Mouse (Mus musculus): ENCODE data around the gene Retsat. TPM values are rescaled to one million over a fixed set of nuclear protein-coding genes. Genes with fewer than 3 reads are reported as not detected.

The Retsat gene
- total and polyA plus RNA-seq, 3 experiments = 12.6 to 25.6 (median 13.6) TPM

GRCm38 (mm10) chr6:72597083-72597874, 996 bp upstream of the Retsat start:
- no peak for TF ChIP-seq GATA1 (IDR thresholded peaks at IDR 0.05; ENCODE audit: borderline replicate concordance, low read length)
- TF ChIP-seq POLR2AphosphoS5 (IDR thresholded peaks at IDR 0.05; ENCODE audit: insufficient replicate concordance, low read depth, low read length) = no peak
- no peak for TF ChIP-seq GATA2 (IDR thresholded peaks at IDR 0.05; ENCODE audit: borderline replicate concordance, low read depth, low read length)
- TF ChIP-seq TAL1 (conservative IDR thresholded peaks at IDR 0.05; ENCODE audit: low read depth, low read length) = no peak
- TF ChIP-seq CTCF (IDR thresholded peaks at IDR 0.05; ENCODE audit: low read depth, low read length) = no peak
- H3K4me3 ChIP-seq (ENCODE audit: low read depth, low read length) = peak overlapping the region; percentile 81
- no peaks in the 10 kb centered on the region for H3K9me3 ChIP-seq (replicated peaks)
- H3K27me3 ChIP-seq (ENCODE audit: insufficient read depth, low read length) = no peaks in the 10 kb centered on the region
- H3K4me1 ChIP-seq (ENCODE audit: insufficient read depth, low read depth, low read length) = peaks cover 45% of the 10 kb centered on the region
- no peak for DNase-seq (ENCODE audit: low spot score)
- ATAC-seq (ENCODE audit: extremely low read depth, insufficient number of reproducible peaks, low FRiP score, poor library complexity, severe bottlenecking) = no peak
- H3K36me3 ChIP-seq (replicated peaks) = peaks cover 57% of the 10 kb centered on the region

DNA sequence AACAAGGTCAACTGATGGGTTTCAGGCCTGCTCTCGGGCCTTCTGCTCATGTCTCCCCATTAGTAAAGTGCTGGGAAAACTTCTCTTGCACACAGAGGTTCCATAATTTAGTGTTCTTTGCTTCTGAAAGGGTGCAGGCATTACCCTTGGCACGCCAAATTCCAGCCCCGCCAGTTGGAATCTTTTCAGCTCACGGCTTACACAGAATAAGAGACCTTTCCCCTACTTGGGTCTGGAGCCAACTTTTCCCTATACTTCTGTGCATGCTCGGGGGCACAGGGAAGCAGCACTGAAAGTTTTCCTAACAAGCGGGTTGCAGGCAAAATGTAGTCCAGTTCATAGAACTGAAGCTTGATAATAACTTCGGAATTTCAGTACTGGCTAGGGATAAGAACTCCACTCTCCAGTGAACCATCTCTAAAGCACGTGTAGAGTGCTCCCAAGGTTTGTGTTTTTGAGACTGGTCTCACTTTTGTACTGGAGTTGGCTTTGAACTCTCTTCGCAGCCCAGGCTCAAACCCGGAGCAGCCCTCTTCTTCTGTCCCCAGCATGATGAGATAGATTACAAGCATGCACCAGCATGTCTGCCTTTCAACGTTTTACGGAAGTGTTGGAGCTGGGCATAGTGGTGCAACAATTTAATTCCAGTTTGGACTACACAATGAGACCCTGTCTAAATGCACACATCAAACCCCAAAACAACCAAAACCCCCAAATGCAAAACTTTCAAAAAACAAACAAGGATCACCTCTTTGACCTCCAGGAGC, 699 bp downstream of the Retsat start:
- TF ChIP-seq GATA2 (IDR thresholded peaks at IDR 0.05; ENCODE audit: borderline replicate concordance, low read depth, low read length) = no peak
- TF ChIP-seq CTCF (IDR thresholded peaks at IDR 0.05; ENCODE audit: low read depth, low read length) = no peak
- no peak for TF ChIP-seq POLR2AphosphoS5 (IDR thresholded peaks at IDR 0.05; ENCODE audit: insufficient replicate concordance, low read depth, low read length)
- TF ChIP-seq GATA1 (IDR thresholded peaks at IDR 0.05; ENCODE audit: borderline replicate concordance, low read length) = no peak
- Histone ChIP-seq H3K4me3 (ENCODE audit: low read depth, low read length) (peak overlapping the region; percentile 81), H3K27me3 (ENCODE audit: insufficient read depth, low read length) (no peaks in the 10 kb centered on the region), H3K36me3 (replicated peaks) (peaks cover 61% of the 10 kb centered on the region), H3K4me1 (ENCODE audit: insufficient read depth, low read depth, low read length) (peaks cover 45% of the 10 kb centered on the region), H3K9me3 (replicated peaks) (no peaks in the 10 kb centered on the region)
- no peak for ATAC-seq (ENCODE audit: extremely low read depth, insufficient number of reproducible peaks, low FRiP score, poor library complexity, severe bottlenecking)
- DNase-seq (ENCODE audit: low spot score) = no peak

DNA sequence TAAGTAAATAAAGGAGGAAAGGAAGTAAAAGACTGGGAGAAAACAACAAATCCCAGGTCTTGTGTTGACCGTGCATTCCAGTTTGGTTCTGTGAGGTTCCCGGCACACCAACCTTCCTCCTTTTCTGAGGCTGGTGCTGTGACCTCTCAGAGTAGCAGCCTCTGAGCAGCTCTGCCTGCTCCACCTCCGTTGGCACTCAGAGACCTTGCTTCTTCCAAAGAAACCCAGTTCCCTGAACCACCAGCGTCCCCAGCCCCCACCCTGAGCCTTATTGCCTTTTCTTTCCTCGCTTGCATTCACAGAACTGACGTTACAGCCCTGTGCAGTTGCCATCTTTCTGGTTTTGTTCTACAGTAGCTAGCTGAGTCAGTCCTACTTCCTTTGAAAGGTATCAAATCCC, 1.9 kb downstream of the Retsat start:
- Histone ChIP-seq H3K4me1 (ENCODE audit: insufficient read depth, low read depth, low read length) (peaks cover 45% of the 10 kb centered on the region), H3K36me3 (replicated peaks) (peaks cover 62% of the 10 kb centered on the region), H3K27me3 (ENCODE audit: insufficient read depth, low read length) (no peaks in the 10 kb centered on the region), H3K4me3 (ENCODE audit: low read depth, low read length) (no peak overlapping the region), H3K9me3 (replicated peaks) (no peaks in the 10 kb centered on the region)
- DNase-seq (ENCODE audit: low spot score) (no peak), ATAC-seq (ENCODE audit: extremely low read depth, insufficient number of reproducible peaks, low FRiP score, poor library complexity, severe bottlenecking) (no peak)
- TF ChIP-seq GATA1 (IDR thresholded peaks at IDR 0.05; ENCODE audit: borderline replicate concordance, low read length) (no peak), TAL1 (conservative IDR thresholded peaks at IDR 0.05; ENCODE audit: low read depth, low read length) (no peak), CTCF (IDR thresholded peaks at IDR 0.05; ENCODE audit: low read depth, low read length) (no peak), POLR2AphosphoS5 (IDR thresholded peaks at IDR 0.05; ENCODE audit: insufficient replicate concordance, low read depth, low read length) (no peak), GATA2 (IDR thresholded peaks at IDR 0.05; ENCODE audit: borderline replicate concordance, low read depth, low read length) (no peak)

DNA sequence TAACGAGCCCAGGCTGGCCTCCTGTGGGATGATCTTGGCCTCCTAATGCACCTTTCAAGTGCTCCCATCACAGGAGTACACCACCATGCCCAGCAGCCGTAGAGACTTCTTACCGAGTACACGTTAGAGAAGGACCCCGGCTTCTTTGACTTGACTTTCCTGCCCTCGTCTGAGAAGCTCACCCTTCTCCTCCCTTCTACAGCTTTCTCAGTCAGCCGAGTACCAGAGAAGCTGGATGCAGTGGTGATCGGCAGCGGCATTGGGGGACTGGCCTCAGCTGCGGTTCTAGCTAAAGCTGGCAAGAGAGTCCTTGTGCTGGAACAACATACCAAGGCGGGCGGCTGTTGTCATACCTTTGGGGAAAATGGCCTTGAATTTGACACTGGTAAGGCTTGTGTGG, 2.5 kb downstream of the Retsat start:
- no peak overlapping the region for H3K4me3 ChIP-seq (ENCODE audit: low read depth, low read length)
- H3K9me3 ChIP-seq (replicated peaks) = no peaks in the 10 kb centered on the region
- DNase-seq (ENCODE audit: low spot score) = no peak
- no peaks in the 10 kb centered on the region for H3K27me3 ChIP-seq (ENCODE audit: insufficient read depth, low read length)
- TF ChIP-seq TAL1 (conservative IDR thresholded peaks at IDR 0.05; ENCODE audit: low read depth, low read length) = no peak
- no peak for TF ChIP-seq GATA1 (IDR thresholded peaks at IDR 0.05; ENCODE audit: borderline replicate concordance, low read length)
- no peak for TF ChIP-seq POLR2AphosphoS5 (IDR thresholded peaks at IDR 0.05; ENCODE audit: insufficient replicate concordance, low read depth, low read length)
- TF ChIP-seq CTCF (IDR thresholded peaks at IDR 0.05; ENCODE audit: low read depth, low read length) = no peak
- TF ChIP-seq GATA2 (IDR thresholded peaks at IDR 0.05; ENCODE audit: borderline replicate concordance, low read depth, low read length) = no peak
- no peak for ATAC-seq (ENCODE audit: extremely low read depth, insufficient number of reproducible peaks, low FRiP score, poor library complexity, severe bottlenecking)
- peaks cover 45% of the 10 kb centered on the region for H3K4me1 ChIP-seq (ENCODE audit: insufficient read depth, low read depth, low read length)
- H3K36me3 ChIP-seq (replicated peaks) = peaks cover 63% of the 10 kb centered on the region

DNA sequence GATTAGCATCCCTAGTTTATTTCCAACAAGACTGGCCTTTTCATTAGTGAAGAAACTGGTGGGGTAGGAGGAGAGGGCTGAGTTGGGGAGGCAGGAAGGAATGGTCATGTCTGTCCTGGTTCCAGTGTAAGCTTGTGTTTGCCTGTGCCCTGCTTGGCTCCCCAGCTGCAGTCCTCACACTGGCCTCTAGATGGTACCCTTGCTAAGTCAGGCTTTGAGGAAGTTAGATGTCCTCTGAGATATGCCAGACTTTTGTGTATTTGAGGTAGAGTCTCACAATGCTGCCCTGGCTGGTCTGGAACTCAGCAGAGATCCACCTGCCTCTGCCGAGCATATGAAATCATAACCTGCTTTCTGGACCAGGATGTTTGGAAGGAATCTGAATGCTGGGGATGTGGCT, 3.5 kb downstream of the Retsat start:
- peaks cover 42% of the 10 kb centered on the region for H3K4me1 ChIP-seq (ENCODE audit: insufficient read depth, low read depth, low read length)
- H3K36me3 ChIP-seq (replicated peaks) = peaks cover 68% of the 10 kb centered on the region
- peak; percentile 52 for DNase-seq (ENCODE audit: low spot score)

DNA sequence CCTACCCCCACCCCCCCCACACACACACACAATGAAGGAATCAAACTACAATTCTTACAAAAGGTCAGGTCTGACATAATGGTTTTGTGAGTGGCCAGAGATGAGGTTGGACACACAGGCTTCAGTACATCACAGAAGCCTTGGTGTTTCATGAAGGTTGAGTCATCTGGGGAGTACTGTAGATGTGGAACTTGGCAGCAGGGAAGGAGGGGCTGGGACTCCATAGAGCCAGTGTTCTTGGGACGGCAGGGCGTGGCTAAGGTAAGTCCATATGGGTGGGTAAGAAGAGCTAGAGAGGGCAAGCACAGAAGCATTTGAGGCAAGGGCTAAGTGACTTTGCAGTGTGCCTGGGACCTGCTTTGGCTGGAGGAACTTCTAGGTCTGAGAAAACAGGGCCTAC, 5.8 kb downstream of the Retsat start:
- H3K4me3 ChIP-seq (ENCODE audit: low read depth, low read length) = no peak overlapping the region
- TF ChIP-seq TAL1 (conservative IDR thresholded peaks at IDR 0.05; ENCODE audit: low read depth, low read length) (no peak), GATA2 (IDR thresholded peaks at IDR 0.05; ENCODE audit: borderline replicate concordance, low read depth, low read length) (no peak), CTCF (IDR thresholded peaks at IDR 0.05; ENCODE audit: low read depth, low read length) (no peak)
- no peaks in the 10 kb centered on the region for H3K9me3 ChIP-seq (replicated peaks)
- H3K36me3 ChIP-seq (replicated peaks) = peaks cover 88% of the 10 kb centered on the region
- DNase-seq (ENCODE audit: low spot score) (no peak), ATAC-seq (ENCODE audit: extremely low read depth, insufficient number of reproducible peaks, low FRiP score, poor library complexity, severe bottlenecking) (no peak)
- H3K27me3 ChIP-seq (ENCODE audit: insufficient read depth, low read length) = no peaks in the 10 kb centered on the region
- peaks cover 28% of the 10 kb centered on the region for H3K4me1 ChIP-seq (ENCODE audit: insufficient read depth, low read depth, low read length)

More for the DNA sequence above, 3.5 kb downstream of the Retsat start:
- no peaks in the 10 kb centered on the region for H3K27me3 ChIP-seq (ENCODE audit: insufficient read depth, low read length)
- no peaks in the 10 kb centered on the region for H3K9me3 ChIP-seq (replicated peaks)
- peak; percentile 47; the same call in 1 of the 2 replicates for ATAC-seq (ENCODE audit: extremely low read depth, insufficient number of reproducible peaks, low FRiP score, poor library complexity, severe bottlenecking)
- H3K4me3 ChIP-seq (ENCODE audit: low read depth, low read length) = no peak overlapping the region
- TF ChIP-seq CTCF (IDR thresholded peaks at IDR 0.05; ENCODE audit: low read depth, low read length) (peak; percentile 98), GATA1 (IDR thresholded peaks at IDR 0.05; ENCODE audit: borderline replicate concordance, low read length) (no peak)

Data from G1E (cell line).